ENCODE assay signal across 9 mouse cellular contexts in the genomic region with DNA sequence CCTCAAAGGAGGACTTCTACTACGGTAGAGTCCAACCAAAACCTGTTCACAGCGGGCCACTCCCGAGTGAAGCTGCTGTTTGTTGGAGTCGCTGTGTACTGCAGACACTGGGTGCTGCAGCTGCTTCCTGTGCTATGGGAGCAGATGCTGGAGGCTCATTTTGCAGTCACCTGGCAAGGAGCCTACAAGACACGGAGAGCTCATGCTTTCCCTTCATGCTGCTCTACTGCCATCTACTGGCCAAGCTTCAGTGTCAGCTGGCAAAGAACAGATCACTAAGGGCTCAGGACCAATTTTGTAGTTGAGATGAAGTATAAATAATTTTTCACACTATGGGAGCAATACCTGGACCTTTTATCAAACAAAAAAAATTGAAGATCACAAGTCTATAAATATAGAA. TPM values are rescaled to one million over a fixed set of nuclear protein-coding genes. Genes with fewer than 3 reads are reported as not detected.
A peak's percentile ranks its signal among the peaks of the same experiment; 100 is the strongest.
DNase-seq lines count a peak whose midpoint lies in the region; ATAC-seq lines count a peak whose summit lies in the region.
"Not testable (repeated sequence)": the region's sequence is repeated elsewhere in the genome, so short reads cannot be mapped to it uniquely, and the experiment has no call there.
"Had no signal": no experiment of that assay in that cellular context is flagged by ENCODE, and none has a peak within 500 bp of the region (broad histone marks: within the 10 kb centered on the region; RNA-seq: fewer than 3 reads in every experiment).

No protein-coding gene starts in this region.

- DNase-seq in NIH3T3 (ENCODE audit: low read depth), result peak; percentile 72
- DNase-seq in cerebellum, postnatal 36 days, result peak; percentile 79 to 87
- peak; percentile 78 to 91 for DNase-seq in frontal cortex, postnatal 36 days (ENCODE audit: low spot score in 2 of 2)
- DNase-seq in layer of hippocampus, postnatal 36 days, result peak; percentile 75 to 76
- DNase-seq in lung, postnatal 10 days, result peak; percentile 94
- DNase-seq in retina, embryonic 14.5 days (ENCODE audit: low spot score), result peak; percentile 71
- peak; percentile 88 for DNase-seq in thymus, postnatal 14 days

- not testable (repeated sequence) for H3K27me3 ChIP-seq in hindbrain, embryonic 16.5 days (replicated peaks; ENCODE audit: control insufficient read depth, insufficient read depth, low read length)

- H3K4me3 ChIP-seq in hindbrain, embryonic 16.5 days (ENCODE audit: low read length), result peak overlapping the region; percentile 22

- H3K9me3 ChIP-seq in hindbrain, embryonic 16.5 days (ENCODE audit: control insufficient read depth, low read length), result not testable (repeated sequence)

- not testable (repeated sequence) for H3K36me3 ChIP-seq in hindbrain, embryonic 16.5 days (ENCODE audit: control insufficient read depth, insufficient read depth, low read length)

- H3K27ac ChIP-seq in hindbrain, embryonic 16.5 days (ENCODE audit: low read depth, low read length), result not testable (repeated sequence)

- not testable (repeated sequence) for H3K9ac ChIP-seq in hindbrain, embryonic 16.5 days (ENCODE audit: low read depth, low read length)

- 13% methylated on average over 5 of the region's 5 CpGs for WGBS in hindbrain, embryonic 16.5 days

- peak; percentile 94 for ATAC-seq in hindbrain, embryonic 16.5 days

- not testable (repeated sequence) for H3K4me1 ChIP-seq in hindbrain, embryonic 16.5 days (ENCODE audit: control insufficient read depth, insufficient read depth, low read depth, low read length)

- peak overlapping the region; percentile 50 for H3K4me2 ChIP-seq in hindbrain, embryonic 16.5 days (ENCODE audit: low read length)

RNA-seq across cellular contexts. Expression of gene Trim26, which starts 10.9 kb away (rescaled TPM):
- 49.5 and 53.8 TPM in 2 replicates for polyA plus RNA-seq in hindbrain, embryonic 16.5 days (2015; fragmentation: Nextera tagmentation; extraction: Ambion mirVana)
- 10 to 100 TPM; 15.9 to 20.3 TPM for total RNA-seq in layer of hippocampus, postnatal 36 days (2021)

RNA-seq across cellular contexts. Expression of gene H2-M10.6, which starts 14.0 kb away (rescaled TPM):
- not detected in 2 replicates for polyA plus RNA-seq in hindbrain, embryonic 16.5 days (2015; fragmentation: Nextera tagmentation; extraction: Ambion mirVana)
- total RNA-seq in layer of hippocampus, postnatal 36 days (2021), result not detected
- polyA plus RNA-seq: heart, embryonic 14.5 days had no signal

RNA-seq across cellular contexts. Expression of gene Trim15, which starts 41.0 kb away (rescaled TPM):
- 0.90 and 1.1 TPM in 2 replicates for polyA plus RNA-seq in hindbrain, embryonic 16.5 days (2015; fragmentation: Nextera tagmentation; extraction: Ambion mirVana)
- not detected for total RNA-seq in layer of hippocampus, postnatal 36 days (2021)
- polyA plus RNA-seq: heart, embryonic 14.5 days had no signal

RNA-seq across cellular contexts. Expression of gene Trim10, which starts 43.4 kb away (rescaled TPM):
- 0.78 and 1.2 TPM in 2 replicates for polyA plus RNA-seq in hindbrain, embryonic 16.5 days (2015; fragmentation: Nextera tagmentation; extraction: Ambion mirVana)
- not detected for total RNA-seq in layer of hippocampus, postnatal 36 days (2021)

RNA-seq across cellular contexts. Expression of gene H2-M10.5, which starts 53.3 kb away (rescaled TPM):
- polyA plus RNA-seq in hindbrain, embryonic 16.5 days (2015; fragmentation: Nextera tagmentation; extraction: Ambion mirVana), result not detected in 2 replicates
- total RNA-seq in layer of hippocampus, postnatal 36 days (2021), result not detected
- polyA plus RNA-seq: heart, embryonic 14.5 days had no signal
